In the genomic region with DNA sequence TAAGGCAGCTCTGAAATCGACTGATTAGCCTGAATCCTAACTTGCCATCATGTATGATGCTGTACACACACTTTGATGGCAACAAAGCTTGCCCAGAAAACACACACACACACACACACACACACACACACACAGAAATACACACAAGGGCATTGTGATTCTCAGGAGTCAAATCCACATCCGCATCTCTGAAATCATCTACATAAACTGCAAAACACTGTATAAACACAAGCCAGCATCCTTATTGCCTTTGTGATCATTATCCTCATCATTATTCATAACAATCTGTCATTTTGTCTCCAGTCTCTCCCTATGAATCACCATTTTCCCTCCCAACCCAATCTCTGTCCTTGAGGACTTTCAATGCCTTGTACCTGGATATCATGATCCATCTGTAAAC, we compare ENCODE assay signal across 22 mouse cellular contexts.
"Had no signal": no experiment of that assay in that cellular context is flagged by ENCODE, and none has a peak within 500 bp of the region (broad histone marks: within the 10 kb centered on the region; RNA-seq: fewer than 3 reads in every experiment).

No protein-coding gene starts in this region.

- H3K36me3 ChIP-seq: limb, embryonic 12.5 days; limb, embryonic 15.5 days; midbrain, embryonic 12.5 days; neural tube, embryonic 13.5 days had no signal

- DNase-seq: kidney, adult 9 months; kidney, postnatal 14 days; kidney, postnatal 4 days; left cerebral cortex, postnatal 4 days; liver, postnatal 0 days; lung, embryonic 14.5 days; right cerebral cortex, adult 18-20 months; right cerebral cortex, postnatal 14 days; right cerebral cortex, postnatal 4 days; thymus, adult 2 months; thymus, postnatal 14 days; thymus, postnatal 4 days had no signal

- H3K9ac ChIP-seq: limb, embryonic 12.5 days; limb, embryonic 15.5 days; liver, embryonic 14.5 days; liver, postnatal 0 days; lung, embryonic 14.5 days; midbrain, embryonic 12.5 days; neural tube, embryonic 13.5 days had no signal

- H3K4me2 ChIP-seq: limb, embryonic 12.5 days; limb, embryonic 15.5 days; liver, embryonic 11.5 days; lung, embryonic 14.5 days; midbrain, embryonic 12.5 days; neural tube, embryonic 13.5 days had no signal

- H3K4me1 ChIP-seq: limb, embryonic 12.5 days; limb, embryonic 15.5 days; midbrain, embryonic 12.5 days; neural tube, embryonic 13.5 days had no signal

- ATAC-seq: liver, postnatal 0 days; lung, postnatal 0 days had no signal

- H3K9me3 ChIP-seq: limb, embryonic 12.5 days; limb, embryonic 15.5 days; midbrain, embryonic 12.5 days had no signal

- H3K27me3 ChIP-seq: limb, embryonic 12.5 days; limb, embryonic 15.5 days; midbrain, embryonic 12.5 days; neural tube, embryonic 13.5 days had no signal

- H3K27ac ChIP-seq: limb, embryonic 12.5 days; limb, embryonic 15.5 days; liver, embryonic 14.5 days; macrophage; midbrain, embryonic 12.5 days; neural tube, embryonic 13.5 days; stomach, postnatal 0 days had no signal

- H3K4me3 ChIP-seq: limb, embryonic 12.5 days; limb, embryonic 15.5 days; midbrain, embryonic 12.5 days; myocyte; neural tube, embryonic 13.5 days had no signal
